Mouse (Mus musculus) midbrain, embryonic 13.5 days (tissue): ENCODE measurements at regions not wholly inside any gene's neighbourhood (a gene's known extent, or its start where the extent isn't known, plus 50 kb on each side); places are given as distances from the start of the nearest gene placed in this dataset.
A peak's percentile ranks its signal among the peaks of the same experiment; 100 is the strongest.

Experiments
- ATAC-seq: fragments of 200-750 bp; cut with Nextera tagmentation; 2 replicates; pipeline ENCODE4 v1.8.0; 2017; ENCODE audit warnings: mild to moderate bottlenecking, moderate TSS enrichment, moderate library complexity
- H3K27ac ChIP-seq: fragments of 300-500 bp; sonication (generic); 2 replicates; pipeline ENCODE4 v1.5.1; 2015; ENCODE audit warnings: inconsistent platforms, mild to moderate bottlenecking, moderate library complexity
- H3K27me3 ChIP-seq: fragments of 300-500 bp; sonication (generic); 2 replicates; pipeline ENCODE4 v1.6.1; 2015; ENCODE audit warnings: mild to moderate bottlenecking, inconsistent platforms
- H3K36me3 ChIP-seq: fragments of 300-500 bp; sonication (generic); 2 replicates; pipeline ENCODE4 v1.6.1; 2015; ENCODE audit warnings: mild to moderate bottlenecking, inconsistent platforms
- H3K4me1 ChIP-seq: fragments of 300-500 bp; sonication (generic); replicated peaks from 2 replicates; pipeline ENCODE4 v1.6.1; 2015; ENCODE audit warnings: inconsistent platforms
- H3K4me2 ChIP-seq: fragments of 300-500 bp; sonication (generic); replicated peaks from 2 replicates; pipeline ENCODE4 v1.6.1; 2015; ENCODE audit warnings: moderate library complexity, mild to moderate bottlenecking, inconsistent platforms
- H3K4me3 ChIP-seq: fragments of 300-500 bp; sonication (generic); replicated peaks from 2 replicates; pipeline ENCODE4 v1.5.1; 2015; ENCODE audit warnings: mild to moderate bottlenecking, inconsistent platforms
- H3K9ac ChIP-seq: fragments of 300-500 bp; sonication (generic); replicated peaks from 2 replicates; pipeline ENCODE4 v1.6.1; 2015; ENCODE audit warnings: mild to moderate bottlenecking, inconsistent platforms
- H3K9me3 ChIP-seq: fragments of 300-500 bp; sonication (generic); 2 replicates; pipeline ENCODE4 v1.6.1; 2016; ENCODE audit warnings: mild to moderate bottlenecking, inconsistent platforms
- WGBS: fragments of 180-500 bp; shearing (Covaris S2); methylation state at CpG from one replicate; pipeline ENCODE4 v1.1.7; 2015; 5-methylcytosine and 5-hydroxymethylcytosine counted together

DNA sequence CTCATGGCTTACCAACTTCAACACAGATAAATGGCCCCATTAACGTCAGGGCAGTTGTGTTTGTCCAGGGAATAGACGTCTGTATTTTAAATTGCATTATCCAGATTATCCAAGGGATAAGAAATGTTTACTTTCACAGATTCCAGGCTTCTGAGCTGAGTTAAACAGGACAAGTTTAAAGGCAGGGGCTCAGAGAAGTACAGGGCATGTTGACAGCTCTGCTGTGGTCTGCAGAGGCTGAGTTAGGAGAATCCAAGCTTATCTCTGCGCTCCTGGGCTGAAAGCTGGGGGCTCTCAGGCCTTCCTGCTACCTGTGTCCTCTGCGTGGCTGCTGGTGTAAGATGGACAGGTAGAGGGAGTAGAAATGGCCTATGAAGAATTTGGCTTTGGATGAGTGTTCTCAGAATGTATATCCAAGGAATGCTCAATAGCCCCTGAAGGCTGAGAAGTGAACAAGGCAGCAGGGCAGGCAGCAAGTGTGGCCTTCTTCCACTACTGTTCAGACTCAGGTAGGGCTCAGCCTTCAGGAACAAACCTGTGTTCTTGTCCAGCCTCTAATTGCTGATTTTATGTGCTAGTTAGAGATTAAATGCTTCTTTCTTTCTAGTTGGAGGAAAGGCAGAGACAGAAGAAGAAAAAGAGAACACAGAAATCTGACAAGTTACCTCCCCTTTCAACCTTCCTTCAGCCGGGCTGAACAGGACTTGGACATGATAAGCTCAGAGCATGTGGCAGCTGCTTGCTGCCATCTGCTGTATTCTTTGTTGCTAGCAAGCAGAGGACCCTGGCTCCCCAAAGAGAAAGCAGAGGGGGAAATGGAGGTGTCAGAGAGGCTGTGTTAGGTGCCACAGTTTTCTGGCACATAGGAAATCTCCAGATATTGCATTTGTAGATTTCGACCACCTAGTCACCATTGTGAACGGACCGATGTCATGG lies 77.9 kb upstream of the Grem2 start:
- Histone ChIP-seq H3K27ac (no peak overlapping the region), H3K9ac (no peak overlapping the region), H3K4me3 (no peak overlapping the region), H3K4me1 (no peaks in the 10 kb centered on the region), H3K27me3 (no peaks in the 10 kb centered on the region), H3K36me3 (no peaks in the 10 kb centered on the region), H3K9me3 (no peaks in the 10 kb centered on the region), H3K4me2 (no peak overlapping the region)
- peak; percentile 84 for ATAC-seq
- 72% methylated on average over 8 of the region's 8 CpGs for WGBS

DNA sequence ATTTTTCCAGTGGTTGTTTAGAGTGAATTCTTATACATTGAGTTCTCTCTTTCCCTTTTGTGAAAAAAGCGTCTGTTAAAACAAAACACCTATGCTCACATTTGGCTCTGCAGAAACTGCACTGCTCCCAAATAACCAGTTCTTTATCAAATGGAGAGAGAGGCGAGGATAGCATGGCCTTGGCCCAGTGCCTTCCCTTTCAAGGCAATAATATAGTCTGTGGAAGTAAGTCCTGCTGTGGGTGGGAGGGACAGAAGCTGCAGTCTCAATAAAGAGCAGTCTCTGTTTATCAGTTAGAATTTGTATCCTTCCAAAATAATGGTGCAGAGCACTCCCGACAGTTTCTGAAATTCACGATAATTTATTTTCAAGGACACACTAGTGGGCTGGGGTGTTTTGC lies 70.9 kb upstream of the Grem2 start:
- WGBS = 89% methylated on average over 4 of the region's 4 CpGs
- ATAC-seq = no peak

GRCm38 (mm10) chr1:174988590-174988989 lies 67.0 kb upstream of the Grem2 start:
- WGBS = 85% methylated on average over 5 of the region's 5 CpGs
- H3K36me3 ChIP-seq = no peaks in the 10 kb centered on the region
- H3K4me2 ChIP-seq = no peak overlapping the region
- no peak overlapping the region for H3K27ac ChIP-seq
- no peak overlapping the region for H3K4me3 ChIP-seq
- H3K4me1 ChIP-seq = no peaks in the 10 kb centered on the region
- no peaks in the 10 kb centered on the region for H3K27me3 ChIP-seq
- ATAC-seq = no peak
- H3K9me3 ChIP-seq = no peaks in the 10 kb centered on the region
- H3K9ac ChIP-seq = no peak overlapping the region

More for the DNA sequence above, 70.9 kb upstream of the Grem2 start:
- Histone ChIP-seq H3K27ac (no peak overlapping the region), H3K4me1 (no peaks in the 10 kb centered on the region), H3K9me3 (no peaks in the 10 kb centered on the region), H3K4me2 (no peak overlapping the region), H3K9ac (no peak overlapping the region), H3K36me3 (no peaks in the 10 kb centered on the region), H3K27me3 (no peaks in the 10 kb centered on the region), H3K4me3 (no peak overlapping the region)

DNA sequence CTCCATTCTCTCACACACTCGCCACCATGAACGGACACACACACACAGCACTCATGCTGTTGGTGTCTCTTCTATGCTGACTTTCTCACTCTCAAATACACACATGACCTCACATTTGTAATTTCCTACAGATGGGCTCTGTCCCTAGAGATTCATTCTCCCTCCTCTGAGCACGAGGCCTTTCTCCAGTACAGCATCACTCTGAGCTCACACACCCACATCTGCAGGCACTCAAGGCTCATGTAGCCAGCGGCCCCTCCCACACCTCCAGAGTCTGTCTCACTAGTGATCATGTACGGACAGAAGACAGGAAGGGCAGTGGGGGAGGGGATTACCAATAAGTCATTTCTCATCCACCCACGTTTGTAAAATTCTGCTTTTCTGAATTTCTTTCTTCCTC lies 50.3 kb upstream of the Grem2 start:
- Histone ChIP-seq H3K9ac (no peak overlapping the region), H3K4me2 (no peak overlapping the region), H3K36me3 (no peaks in the 10 kb centered on the region), H3K27ac (no peak overlapping the region), H3K9me3 (no peaks in the 10 kb centered on the region), H3K27me3 (no peaks in the 10 kb centered on the region), H3K4me1 (no peaks in the 10 kb centered on the region), H3K4me3 (no peak overlapping the region)
- no peak for ATAC-seq
- 79% methylated on average over 6 of the region's 6 CpGs for WGBS
